Comparison of ENCODE assay signal across 18 mouse cellular contexts in genomic region chr16:17945081-17945831, GRCm38 (mm10). TPM values are rescaled to one million over a fixed set of nuclear protein-coding genes. Genes with fewer than 3 reads are reported as not detected.
DNase-seq lines count a peak whose midpoint lies in the region; ATAC-seq and TF ChIP-seq lines count a peak whose summit lies in the region.
"Had no signal": no experiment of that assay in that cellular context is flagged by ENCODE, and none has a peak within 500 bp of the region (broad histone marks: within the 10 kb centered on the region; RNA-seq: fewer than 3 reads in every experiment).

No protein-coding gene starts in this region.

- H3K36me3 ChIP-seq in forebrain, embryonic 13.5 days (ENCODE audit: poor library complexity, severe bottlenecking), result no peaks in the 10 kb centered on the region
- no peaks in the 10 kb centered on the region for H3K36me3 ChIP-seq in forebrain, embryonic 11.5 days (ENCODE audit: control insufficient read depth, insufficient read depth, low read length)
- no peaks in the 10 kb centered on the region for H3K36me3 ChIP-seq in stomach, embryonic 16.5 days (ENCODE audit: control insufficient read depth, insufficient read depth, low read length)
- no peaks in the 10 kb centered on the region for H3K36me3 ChIP-seq in forebrain, postnatal 0 days (ENCODE audit: insufficient read depth)
- H3K36me3 ChIP-seq: heart, embryonic 15.5 days had no signal

- H3K9me3 ChIP-seq in forebrain, embryonic 13.5 days (replicated peaks), result no peaks in the 10 kb centered on the region
- no peaks in the 10 kb centered on the region for H3K9me3 ChIP-seq in forebrain, embryonic 11.5 days (ENCODE audit: control insufficient read depth, low read length)
- no peaks in the 10 kb centered on the region for H3K9me3 ChIP-seq in stomach, embryonic 16.5 days (replicated peaks; ENCODE audit: control insufficient read depth, low read length)
- no peaks in the 10 kb centered on the region for H3K9me3 ChIP-seq in forebrain, postnatal 0 days (ENCODE audit: low read length)
- H3K9me3 ChIP-seq: heart, embryonic 15.5 days had no signal

- H3K9ac ChIP-seq in forebrain, embryonic 13.5 days, result no peak overlapping the region
- no peak overlapping the region for H3K9ac ChIP-seq in forebrain, embryonic 11.5 days (ENCODE audit: low read length)
- H3K9ac ChIP-seq in stomach, embryonic 16.5 days (ENCODE audit: low read length), result no peak overlapping the region
- no peak overlapping the region for H3K9ac ChIP-seq in forebrain, postnatal 0 days
- H3K9ac ChIP-seq: heart, embryonic 15.5 days had no signal

- H3K27ac ChIP-seq in forebrain, embryonic 13.5 days, result no peak overlapping the region
- H3K27ac ChIP-seq in forebrain, embryonic 11.5 days (ENCODE audit: low read depth, low read length), result no peak overlapping the region
- peak overlapping the region; percentile 49 for H3K27ac ChIP-seq in stomach, embryonic 16.5 days (ENCODE audit: low read length)
- H3K27ac ChIP-seq in layer of hippocampus, adult 2 months, result no peak overlapping the region
- no peak overlapping the region for H3K27ac ChIP-seq in forebrain, postnatal 0 days (ENCODE audit: low read depth, low read length)
- H3K27ac ChIP-seq: heart, embryonic 15.5 days; hindbrain, postnatal 0 days had no signal

- no peaks in the 10 kb centered on the region for H3K27me3 ChIP-seq in forebrain, embryonic 13.5 days
- no peaks in the 10 kb centered on the region for H3K27me3 ChIP-seq in forebrain, embryonic 11.5 days (ENCODE audit: control insufficient read depth, insufficient read depth, low read length)
- no peaks in the 10 kb centered on the region for H3K27me3 ChIP-seq in stomach, embryonic 16.5 days (ENCODE audit: control insufficient read depth, insufficient read depth, low read length)
- no peaks in the 10 kb centered on the region for H3K27me3 ChIP-seq in forebrain, postnatal 0 days (ENCODE audit: insufficient read depth, low read length)

- H3K4me1 ChIP-seq in forebrain, embryonic 13.5 days, result peaks cover 16% of the 10 kb centered on the region
- peaks cover 5% of the 10 kb centered on the region; the same call in 1 of the 2 replicates for H3K4me1 ChIP-seq in forebrain, embryonic 11.5 days (replicated peaks; ENCODE audit: control insufficient read depth, insufficient read depth, low read length)
- H3K4me1 ChIP-seq in lung, adult 2 months (ENCODE audit: control insufficient read depth, insufficient read depth, low read length), result no peaks in the 10 kb centered on the region
- H3K4me1 ChIP-seq in stomach, embryonic 16.5 days (ENCODE audit: control insufficient read depth, insufficient read depth, low read length), result no peaks in the 10 kb centered on the region
- H3K4me1 ChIP-seq in forebrain, postnatal 0 days (ENCODE audit: insufficient read depth), result no peaks in the 10 kb centered on the region
- H3K4me1 ChIP-seq: heart, embryonic 15.5 days had no signal

- DNase-seq in forebrain, embryonic 11.5 days (ENCODE audit: low spot score), result no peak
- peak; percentile 28 to 56 for DNase-seq in kidney, adult 8-10 months
- DNase-seq in lung, adult 2 months, result peak; percentile 47
- no peak for DNase-seq in adrenal gland, adult (ENCODE audit: inconsistent age in 2 of 2, low spot score in 1 of 2)
- DNase-seq in layer of hippocampus, adult 2 months (ENCODE audit: low spot score in 2 of 2), result no peak
- no peak for DNase-seq in forebrain, postnatal 0 days
- DNase-seq: adrenal gland, postnatal 25 days; cerebellum, adult 11-12 months; gastrocnemius, postnatal 25 days had no signal

- no peak overlapping the region for H3K4me3 ChIP-seq in forebrain, embryonic 13.5 days
- H3K4me3 ChIP-seq in forebrain, embryonic 11.5 days (ENCODE audit: low read depth, low read length), result no peak overlapping the region
- no peak overlapping the region for H3K4me3 ChIP-seq in lung, adult 2 months (replicated peaks; ENCODE audit: extremely low read depth, low read depth, low read length)
- H3K4me3 ChIP-seq in stomach, embryonic 16.5 days (replicated peaks; ENCODE audit: low read length), result no peak overlapping the region
- H3K4me3 ChIP-seq in layer of hippocampus, adult 2 months, result no peak overlapping the region
- no peak overlapping the region for H3K4me3 ChIP-seq in forebrain, postnatal 0 days (ENCODE audit: low read depth, low read length)
- H3K4me3 ChIP-seq: heart, embryonic 15.5 days had no signal

- peak; percentile 35; the same call in 1 of the 2 replicates for TF ChIP-seq POLR2A in lung, adult 2 months (IDR thresholded peaks at IDR 0.05; ENCODE audit: borderline replicate concordance, extremely low read depth, low read depth, low read length)

- WGBS in forebrain, embryonic 13.5 days, result 57% methylated on average over 7 of the region's 7 CpGs
- WGBS in forebrain, embryonic 11.5 days, result 63% methylated on average over 7 of the region's 7 CpGs
- WGBS in lung, adult 2 months, result 51% methylated on average over 7 of the region's 7 CpGs
- WGBS in stomach, embryonic 16.5 days, result 45% methylated on average over 7 of the region's 7 CpGs
- 59% methylated on average over 7 of the region's 7 CpGs for WGBS in forebrain, postnatal 0 days

- ATAC-seq in forebrain, embryonic 13.5 days, result 0 out of 2 replicates have a peak, but pooled peaks have one; percentile 10
- no peak for ATAC-seq in forebrain, embryonic 11.5 days (replicated peaks; ENCODE audit: low FRiP score)
- peak; percentile 66; the same call in 1 of the 2 replicates for ATAC-seq in stomach, embryonic 16.5 days (ENCODE audit: insufficient read depth, low FRiP score)
- ATAC-seq in forebrain, postnatal 0 days, result no peak; the same call in 1 of the 2 replicates
- ATAC-seq: hindbrain, postnatal 0 days had no signal

- H3K4me2 ChIP-seq in forebrain, embryonic 13.5 days, result no peak overlapping the region
- no peak overlapping the region for H3K4me2 ChIP-seq in forebrain, embryonic 11.5 days (ENCODE audit: low read depth, low read length, severe bottlenecking)
- peak overlapping the region; percentile 25; the same call in 1 of the 2 replicates for H3K4me2 ChIP-seq in stomach, embryonic 16.5 days (ENCODE audit: low read depth, low read length)
- H3K4me2 ChIP-seq in forebrain, postnatal 0 days (ENCODE audit: low read depth), result no peak overlapping the region
- H3K4me2 ChIP-seq: heart, embryonic 15.5 days had no signal

- TF ChIP-seq CTCF in lung, adult 2 months (IDR thresholded peaks at IDR 0.05; ENCODE audit: insufficient read depth, low read length), result no peak
- TF ChIP-seq CTCF in layer of hippocampus, adult 2 months (conservative IDR thresholded peaks at IDR 0.05), result no peak
- TF ChIP-seq CTCF in forebrain, postnatal 0 days (IDR thresholded peaks at IDR 0.05; ENCODE audit: low read depth), result no peak

RNA-seq across cellular contexts. Expression of gene Slc25a1, which starts 17.2 kb away (rescaled TPM):
- polyA plus RNA-seq in forebrain, embryonic 13.5 days (2015; fragmentation: Nextera tagmentation; extraction: Ambion mirVana), result 104 and 118 TPM in 2 replicates
- 105 and 107 TPM in 2 replicates for polyA plus RNA-seq in forebrain, embryonic 11.5 days (2014; fragmentation: Nextera tagmentation; extraction: Ambion mirVana)
- polyA plus RNA-seq in lung, adult 2 months (2012; rRNA removed), result 166 and 199 TPM in 2 replicates
- polyA plus RNA-seq in stomach, embryonic 16.5 days (2015; fragmentation: Nextera tagmentation; extraction: Ambion mirVana), result 117 and 125 TPM in 2 replicates
- 10 to 100 TPM; 42.2 to 45.6 TPM for total RNA-seq in layer of hippocampus, adult 2 months (2021)
- 150 and 158 TPM in 2 replicates for total RNA-seq in forebrain, postnatal 0 days (2014; rRNA removed)
- polyA plus RNA-seq in forebrain, postnatal 0 days (2015; fragmentation: Nextera tagmentation; extraction: Ambion mirVana), result 143 and 146 TPM in 2 replicates

RNA-seq across cellular contexts. Expression of gene Gsc2, which starts 30.4 kb away (rescaled TPM):
- 0.32 TPM in 1 of 2 replicates, not detected in the other for polyA plus RNA-seq in forebrain, embryonic 13.5 days (2015; fragmentation: Nextera tagmentation; extraction: Ambion mirVana)
- 0.23 TPM in 1 of 2 replicates, not detected in the other for polyA plus RNA-seq in forebrain, embryonic 11.5 days (2014; fragmentation: Nextera tagmentation; extraction: Ambion mirVana)
- not detected in 2 replicates for polyA plus RNA-seq in lung, adult 2 months (2012; rRNA removed)
- not detected in 2 replicates for polyA plus RNA-seq in stomach, embryonic 16.5 days (2015; fragmentation: Nextera tagmentation; extraction: Ambion mirVana)
- total RNA-seq in layer of hippocampus, adult 2 months (2021), result not detected
- not detected in 2 replicates for total RNA-seq in forebrain, postnatal 0 days (2014; rRNA removed)
- not detected in 2 replicates for polyA plus RNA-seq in forebrain, postnatal 0 days (2015; fragmentation: Nextera tagmentation; extraction: Ambion mirVana)
- total RNA-seq: adrenal gland, postnatal 25 days; gastrocnemius, postnatal 25 days; megakaryocyte progenitor cell, adult 5-6 weeks; monocyte, adult 5-6 weeks; neutrophil, adult 5-6 weeks had no signal
- polyA plus RNA-seq: heart, embryonic 15.5 days; urinary bladder, adult 2 months had no signal

RNA-seq across cellular contexts. Expression of gene Ess2, which starts 34.1 kb away (rescaled TPM):
- polyA plus RNA-seq in forebrain, embryonic 13.5 days (2015; fragmentation: Nextera tagmentation; extraction: Ambion mirVana), result 48.9 and 54.6 TPM in 2 replicates
- 50.2 and 54.3 TPM in 2 replicates for polyA plus RNA-seq in forebrain, embryonic 11.5 days (2014; fragmentation: Nextera tagmentation; extraction: Ambion mirVana)
- 17.5 and 22.8 TPM in 2 replicates for polyA plus RNA-seq in lung, adult 2 months (2012; rRNA removed)
- 31.3 and 33.7 TPM in 2 replicates for polyA plus RNA-seq in stomach, embryonic 16.5 days (2015; fragmentation: Nextera tagmentation; extraction: Ambion mirVana)
- total RNA-seq in layer of hippocampus, adult 2 months (2021), result 10 to 100 TPM; 33.1 to 33.3 TPM
- total RNA-seq in forebrain, postnatal 0 days (2014; rRNA removed), result 50.4 and 50.5 TPM in 2 replicates
- polyA plus RNA-seq in forebrain, postnatal 0 days (2015; fragmentation: Nextera tagmentation; extraction: Ambion mirVana), result 41.5 and 46.2 TPM in 2 replicates

RNA-seq across cellular contexts. Expression of gene Vpreb2, which starts 35.0 kb away (rescaled TPM):
- polyA plus RNA-seq in forebrain, embryonic 13.5 days (2015; fragmentation: Nextera tagmentation; extraction: Ambion mirVana), result not detected in 2 replicates
- not detected in 2 replicates for polyA plus RNA-seq in forebrain, embryonic 11.5 days (2014; fragmentation: Nextera tagmentation; extraction: Ambion mirVana)
- not detected in 2 replicates for polyA plus RNA-seq in lung, adult 2 months (2012; rRNA removed)
- polyA plus RNA-seq in stomach, embryonic 16.5 days (2015; fragmentation: Nextera tagmentation; extraction: Ambion mirVana), result not detected in 2 replicates
- total RNA-seq in layer of hippocampus, adult 2 months (2021), result not detected
- not detected in 2 replicates for total RNA-seq in forebrain, postnatal 0 days (2014; rRNA removed)
- not detected in 2 replicates for polyA plus RNA-seq in forebrain, postnatal 0 days (2015; fragmentation: Nextera tagmentation; extraction: Ambion mirVana)
- total RNA-seq: adrenal gland, postnatal 25 days; gastrocnemius, postnatal 25 days; hindbrain, postnatal 0 days; megakaryocyte progenitor cell, adult 5-6 weeks; monocyte, adult 5-6 weeks; neutrophil, adult 5-6 weeks had no signal
- polyA plus RNA-seq: heart, embryonic 15.5 days; hindbrain, postnatal 0 days; limb, embryonic 14.5 days; urinary bladder, adult 2 months had no signal

RNA-seq across cellular contexts. Expression of gene Tssk2, which starts 46.8 kb away (rescaled TPM):
- polyA plus RNA-seq in forebrain, embryonic 13.5 days (2015; fragmentation: Nextera tagmentation; extraction: Ambion mirVana), result not detected in 2 replicates
- 0.52 TPM in 1 of 2 replicates, not detected in the other for polyA plus RNA-seq in forebrain, embryonic 11.5 days (2014; fragmentation: Nextera tagmentation; extraction: Ambion mirVana)
- polyA plus RNA-seq in lung, adult 2 months (2012; rRNA removed), result not detected in 2 replicates
- not detected in 2 replicates for polyA plus RNA-seq in stomach, embryonic 16.5 days (2015; fragmentation: Nextera tagmentation; extraction: Ambion mirVana)
- total RNA-seq in layer of hippocampus, adult 2 months (2021), result not detected
- total RNA-seq in forebrain, postnatal 0 days (2014; rRNA removed), result not detected in 2 replicates
- polyA plus RNA-seq in forebrain, postnatal 0 days (2015; fragmentation: Nextera tagmentation; extraction: Ambion mirVana), result not detected in 2 replicates
- total RNA-seq: adrenal gland, postnatal 25 days; gastrocnemius, postnatal 25 days; hindbrain, postnatal 0 days; megakaryocyte progenitor cell, adult 5-6 weeks; neutrophil, adult 5-6 weeks had no signal
- polyA plus RNA-seq: heart, embryonic 15.5 days; hindbrain, postnatal 0 days; urinary bladder, adult 2 months had no signal

Comparison
In these comparisons a context has a peak if more than half of its experiments do, and no peak if none do; other contexts are left out.
1. ATAC-seq: peak in forebrain, embryonic 13.5 days (single experiment) and stomach, embryonic 16.5 days (single experiment); none in forebrain, embryonic 11.5 days (single experiment) and forebrain, postnatal 0 days (single experiment).
2. DNase-seq: peak in kidney, adult 8-10 months (2 of 2) and lung, adult 2 months (single experiment); none in forebrain, embryonic 11.5 days (single experiment), adrenal gland, adult (0 of 2), layer of hippocampus, adult 2 months (0 of 2) and forebrain, postnatal 0 days (single experiment).